Mouse (Mus musculus): ENCODE measurements around the gene Gm5039. TPM values are rescaled to one million over a fixed set of nuclear protein-coding genes. Genes with fewer than 3 reads are reported as not detected.
"Not testable (repeated sequence)": the region's sequence is repeated elsewhere in the genome, so short reads cannot be mapped to it uniquely, and the experiment has no call there.

The Gm5039 gene
- polyA plus RNA-seq (2012; rRNA removed) (not detected in 2 replicates), polyA plus RNA-seq (2014; fragmentation: Nextera tagmentation; extraction: Ambion mirVana) (not detected in 2 replicates)

GRCm38 (mm10) chr12:88323926-88324325, at the start of gene Gm5039:
Gene Gm5039, minus strand, starts transcription at chr12:88324026.
- H3K4me3 ChIP-seq (ENCODE audit: insufficient read depth in 1 of 2, low read depth in 2 of 2, low read length in 2 of 2); H3K9ac ChIP-seq (replicated peaks); ATAC-seq (ENCODE audit: insufficient read depth); H3K4me2 ChIP-seq (ENCODE audit: low read depth); H3K9me3 ChIP-seq (ENCODE audit: control insufficient read depth, low read length); DNase-seq (ENCODE audit: low read depth in 3 of 3, low spot score in 3 of 3); H3K27me3 ChIP-seq (ENCODE audit: control insufficient read depth, insufficient read depth, low read length); H3K27ac ChIP-seq; H3K36me3 ChIP-seq (replicated peaks; ENCODE audit: control insufficient read depth, insufficient read depth, low read depth); H3K4me1 ChIP-seq (replicated peaks; ENCODE audit: control insufficient read depth in 2 of 2, insufficient read depth in 2 of 2, low read length in 1 of 2): not testable (repeated sequence)
- 49% methylated on average over 2 of the region's 2 CpGs for whole genome bisulfite sequencing (ENCODE audit: insufficient replicate concordance)

- no peak for ATAC-seq (ENCODE audit: insufficient read depth)
- Histone ChIP-seq H3K36me3 (replicated peaks; ENCODE audit: control insufficient read depth, insufficient read depth, low read depth) (no peaks in the 10 kb centered on the region), H3K4me3 (ENCODE audit: insufficient read depth in 1 of 2, low read depth in 2 of 2, low read length in 2 of 2) (no peak overlapping the region), H3K9me3 (ENCODE audit: control insufficient read depth, low read length) (no peaks in the 10 kb centered on the region), H3K4me1 (replicated peaks; ENCODE audit: control insufficient read depth in 2 of 2, insufficient read depth in 2 of 2, low read length in 1 of 2) (peaks cover 0 to 12% of the 10 kb centered on the region in 2 experiments; a peak in 2 of 4 replicates), H3K27ac (no peak overlapping the region), H3K9ac (replicated peaks) (no peak overlapping the region), H3K4me2 (ENCODE audit: low read depth) (no peak overlapping the region), H3K27me3 (ENCODE audit: control insufficient read depth, insufficient read depth, low read length) (no peaks in the 10 kb centered on the region)
- TF ChIP-seq EP300 (IDR thresholded peaks at IDR 0.05; ENCODE audit: low read depth) (no peak), CTCF (IDR thresholded peaks at IDR 0.05; ENCODE audit: low read depth) (no peak)
- WGBS (ENCODE audit: insufficient replicate concordance), result 77% methylated on average over 5 of the region's 5 CpGs
- no peak for DNase-seq (ENCODE audit: low read depth in 3 of 3, low spot score in 3 of 3)
Observed at GRCm38 (mm10) chr12:88372018-88372417, 48.2 kb upstream of the Gm5039 start.

GRCm38 (mm10) chr12:88370321-88370720, 46.5 kb upstream of the Gm5039 start:
- WGBS (ENCODE audit: insufficient replicate concordance), result 7% methylated on average over 1 of the region's 1 CpGs
- not testable (repeated sequence) for H3K27me3 ChIP-seq (ENCODE audit: control insufficient read depth, insufficient read depth, low read length); H3K9ac ChIP-seq (replicated peaks); H3K4me2 ChIP-seq (ENCODE audit: low read depth); DNase-seq (ENCODE audit: low read depth in 3 of 3, low spot score in 3 of 3); ATAC-seq (ENCODE audit: insufficient read depth); H3K4me3 ChIP-seq (ENCODE audit: insufficient read depth in 1 of 2, low read depth in 2 of 2, low read length in 2 of 2); H3K36me3 ChIP-seq (replicated peaks; ENCODE audit: control insufficient read depth, insufficient read depth, low read depth); H3K27ac ChIP-seq; H3K9me3 ChIP-seq (ENCODE audit: control insufficient read depth, low read length)
- TF ChIP-seq CTCF (IDR thresholded peaks at IDR 0.05; ENCODE audit: low read depth), result peak; percentile 19; the same call in 1 of the 2 replicates
- peaks cover 0 to 12% of the 10 kb centered on the region in 2 experiments; a peak in 2 of 4 replicates for H3K4me1 ChIP-seq (replicated peaks; ENCODE audit: control insufficient read depth in 2 of 2, insufficient read depth in 2 of 2, low read length in 1 of 2)

GRCm38 (mm10) chr12:88369690-88370089, 45.9 kb upstream of the Gm5039 start:
- H3K4me1 ChIP-seq (replicated peaks; ENCODE audit: control insufficient read depth in 2 of 2, insufficient read depth in 2 of 2, low read length in 1 of 2), result peaks cover 0 to 12% of the 10 kb centered on the region in 2 experiments; a peak in 2 of 4 replicates
- H3K4me3 ChIP-seq (ENCODE audit: insufficient read depth in 1 of 2, low read depth in 2 of 2, low read length in 2 of 2); H3K27me3 ChIP-seq (ENCODE audit: control insufficient read depth, insufficient read depth, low read length); DNase-seq (ENCODE audit: low read depth in 3 of 3, low spot score in 3 of 3); H3K27ac ChIP-seq; H3K4me2 ChIP-seq (ENCODE audit: low read depth); H3K9me3 ChIP-seq (ENCODE audit: control insufficient read depth, low read length); H3K9ac ChIP-seq (replicated peaks); H3K36me3 ChIP-seq (replicated peaks; ENCODE audit: control insufficient read depth, insufficient read depth, low read depth): not testable (repeated sequence)
- TF ChIP-seq EP300 (IDR thresholded peaks at IDR 0.05; ENCODE audit: low read depth), result peak; percentile 55; the same call in 1 of the 2 replicates
- peak; percentile 82 for ATAC-seq (ENCODE audit: insufficient read depth)
- WGBS (ENCODE audit: insufficient replicate concordance), result 22% methylated on average over 4 of the region's 4 CpGs

GRCm38 (mm10) chr12:88368618-88369017, 44.8 kb upstream of the Gm5039 start:
- no peak overlapping the region for H3K27ac ChIP-seq
- no peak overlapping the region for H3K9ac ChIP-seq (replicated peaks)
- no peak overlapping the region for H3K4me3 ChIP-seq (ENCODE audit: insufficient read depth in 1 of 2, low read depth in 2 of 2, low read length in 2 of 2)
- no peaks in the 10 kb centered on the region for H3K36me3 ChIP-seq (replicated peaks; ENCODE audit: control insufficient read depth, insufficient read depth, low read depth)
- ATAC-seq (ENCODE audit: insufficient read depth), result no peak
- peaks cover 0 to 12% of the 10 kb centered on the region in 2 experiments; a peak in 2 of 4 replicates for H3K4me1 ChIP-seq (replicated peaks; ENCODE audit: control insufficient read depth in 2 of 2, insufficient read depth in 2 of 2, low read length in 1 of 2)
- no peaks in the 10 kb centered on the region for H3K9me3 ChIP-seq (ENCODE audit: control insufficient read depth, low read length)
- no peaks in the 10 kb centered on the region for H3K27me3 ChIP-seq (ENCODE audit: control insufficient read depth, insufficient read depth, low read length)
- H3K4me2 ChIP-seq (ENCODE audit: low read depth), result no peak overlapping the region
- TF ChIP-seq EP300 (IDR thresholded peaks at IDR 0.05; ENCODE audit: low read depth), result no peak
- TF ChIP-seq CTCF (IDR thresholded peaks at IDR 0.05; ENCODE audit: low read depth), result no peak
- DNase-seq (ENCODE audit: low read depth in 3 of 3, low spot score in 3 of 3), result peak in 1 of 3 experiments; percentile 2
- WGBS (ENCODE audit: insufficient replicate concordance), result 47% methylated on average over 4 of the region's 4 CpGs

Measured in liver, embryonic 14.5 days (tissue).